Mouse (Mus musculus) liver, adult 2 months (tissue): ENCODE results near the gene Fer1l4.

Source experiments
- CTCF ChIP-seq: fragments of 200-500 bp; IDR thresholded peaks from 2 replicates; pipeline ENCODE4 v1.5.1; 2011; ENCODE audit warnings: low read depth, low read length, control low read depth
- POLR2A ChIP-seq: fragments of 200-500 bp; IDR thresholded peaks from 2 replicates; pipeline ENCODE4 v1.6.1; 2011; ENCODE audit warnings: low read length, control low read depth; ENCODE audit not compliant: insufficient read depth; ENCODE audit errors: extremely low read depth

- no peak for TF ChIP-seq POLR2A
- no peak for TF ChIP-seq CTCF
Measured at GRCm38 (mm10) chr2:156089799-156090198, 37.1 kb upstream of the Fer1l4 start.
